Comparison of ENCODE assay signal across 27 mouse cellular contexts in the genomic region with DNA sequence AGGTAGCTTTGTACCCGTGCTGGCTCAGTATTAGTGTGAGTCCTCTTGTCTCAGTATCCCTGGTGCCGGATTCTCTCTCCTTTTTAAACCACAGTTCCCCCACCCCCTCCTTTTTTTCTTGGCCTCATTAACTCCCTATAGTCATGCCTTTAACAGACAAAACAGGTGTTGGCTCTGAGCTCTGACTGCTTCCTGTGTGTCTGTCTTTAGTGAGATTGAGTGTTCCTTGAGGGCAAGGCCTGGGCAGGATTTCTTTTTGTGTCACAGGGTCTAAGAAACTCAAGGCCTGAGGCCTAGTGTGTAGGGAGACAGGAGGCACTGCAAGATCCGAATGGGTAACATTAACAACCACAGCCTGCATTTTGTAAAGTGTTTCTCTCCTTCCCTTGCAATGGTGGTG. TPM values are rescaled to one million over a fixed set of nuclear protein-coding genes. Genes with fewer than 3 reads are reported as not detected.
A peak's percentile ranks its signal among the peaks of the same experiment; 100 is the strongest.
DNase-seq lines count a peak whose midpoint lies in the region; TF ChIP-seq lines count a peak whose summit lies in the region.
"Had no signal": no experiment of that assay in that cellular context is flagged by ENCODE, and none has a peak within 500 bp of the region (broad histone marks: within the 10 kb centered on the region; RNA-seq: fewer than 3 reads in every experiment).

No protein-coding gene starts in this region.

- H3K9me3 ChIP-seq in heart, embryonic 10.5 days = no peaks in the 10 kb centered on the region
- H3K9me3 ChIP-seq: embryonic facial prominence, embryonic 15.5 days; forebrain, embryonic 10.5 days; hindbrain, embryonic 12.5 days had no signal

- intact Hi-C loops in heart, postnatal 36 days (cut with DNase I) = loop anchor here (5.0 kb wide), 1 partner anchor 401 kb away; no protein-coding TSS in a partner anchor

- peak; percentile 23 for DNase-seq in cerebellum, adult 9-10 months
- DNase-seq in cerebellum, adult 18-20 months = no peak
- peak; percentile 11 for DNase-seq in heart, embryonic 10.5 days (ENCODE audit: low spot score)
- no peak for DNase-seq in heart, postnatal 36 days
- DNase-seq in thymus, adult 2 months = peak; percentile 48
- peak; percentile 56 for DNase-seq in thymus, postnatal 25 days
- DNase-seq in frontal cortex, postnatal 14 days (ENCODE audit: low spot score in 2 of 2) = no peak
- DNase-seq in right cerebral cortex, postnatal 36 days (ENCODE audit: low spot score in 2 of 2) = no peak
- DNase-seq: adrenal gland, adult 2 months; adrenal gland, postnatal 25 days; cerebellum, adult 2 months; cerebellum, postnatal 25 days; heart, adult 2 months; heart, postnatal 4 days had no signal

- H3K4me1 ChIP-seq in heart, embryonic 10.5 days = peaks cover 10% of the 10 kb centered on the region; the same call in 1 of the 2 replicates
- H3K4me1 ChIP-seq in thymus, adult 2 months (replicated peaks; ENCODE audit: control insufficient read depth, insufficient read depth, low read length) = peaks cover 62% of the 10 kb centered on the region

- peaks cover 62% of the 10 kb centered on the region for H3K36me3 ChIP-seq in heart, embryonic 10.5 days
- peaks cover 42% of the 10 kb centered on the region for H3K36me3 ChIP-seq in thymus, adult 2 months (ENCODE audit: control insufficient read depth, insufficient read depth, low read length)

- no peak overlapping the region for H3K27ac ChIP-seq in heart, embryonic 10.5 days
- H3K27ac ChIP-seq in thymus, adult 2 months (ENCODE audit: control insufficient read depth, insufficient read depth, low read length) = peak overlapping the region; percentile 94
- H3K27ac ChIP-seq: embryonic facial prominence, embryonic 15.5 days; forebrain, embryonic 10.5 days; heart, adult 2 months; hindbrain, embryonic 12.5 days had no signal

- no peak for TF ChIP-seq POLR2A in thymus, adult 2 months (IDR thresholded peaks at IDR 0.05; ENCODE audit: control insufficient read depth, extremely low read depth, insufficient read depth, low read length, poor library complexity)

- WGBS in heart, embryonic 10.5 days = 72% methylated on average over 3 of the region's 3 CpGs
- 18% methylated on average over 3 of the region's 3 CpGs for WGBS in thymus, adult 2 months

- no peaks in the 10 kb centered on the region for H3K27me3 ChIP-seq in heart, embryonic 10.5 days (ENCODE audit: insufficient read depth, poor library complexity, severe bottlenecking)
- H3K27me3 ChIP-seq in thymus, adult 2 months (ENCODE audit: control insufficient read depth, insufficient read depth, low read length) = no peaks in the 10 kb centered on the region
- H3K27me3 ChIP-seq: embryonic facial prominence, embryonic 15.5 days; hindbrain, embryonic 12.5 days had no signal

- no peak for TF ChIP-seq CTCF in thymus, adult 2 months (IDR thresholded peaks at IDR 0.05; ENCODE audit: borderline replicate concordance, control insufficient read depth, extremely low read depth, insufficient read depth, low read length, poor library complexity)

- no peak overlapping the region for H3K4me3 ChIP-seq in heart, embryonic 10.5 days
- peak overlapping the region; percentile 2; the same call in 1 of the 2 replicates for H3K4me3 ChIP-seq in thymus, adult 2 months (ENCODE audit: control insufficient read depth, insufficient read depth, low read length)
- H3K4me3 ChIP-seq: embryonic facial prominence, embryonic 15.5 days; erythroblast, embryonic 14.5 days; forebrain, embryonic 10.5 days; heart, adult 2 months; hindbrain, embryonic 12.5 days had no signal

RNA-seq across cellular contexts. Expression of a gene that starts 4.1 kb away (rescaled TPM):
- 41.3 and 43.1 TPM in 2 replicates for polyA plus RNA-seq in heart, embryonic 10.5 days (2016; fragmentation: Nextera tagmentation; extraction: Ambion mirVana)
- 10 to 100 TPM; 42.3 to 42.7 TPM for total RNA-seq in heart, postnatal 36 days (2021)
- 235 and 243 TPM in 2 replicates for polyA plus RNA-seq in thymus, adult 2 months (2012; rRNA removed)

RNA-seq across cellular contexts. Expression of a gene that starts 13.6 kb away (rescaled TPM):
- polyA plus RNA-seq in heart, embryonic 10.5 days (2016; fragmentation: Nextera tagmentation; extraction: Ambion mirVana) = 12.2 and 13.3 TPM in 2 replicates
- 10 to 100 TPM; 12.0 to 15.2 TPM for total RNA-seq in heart, postnatal 36 days (2021)
- 12.2 and 12.3 TPM in 2 replicates for polyA plus RNA-seq in thymus, adult 2 months (2012; rRNA removed)

RNA-seq across cellular contexts. Expression of a gene that starts 39.7 kb away (rescaled TPM):
- polyA plus RNA-seq in heart, embryonic 10.5 days (2016; fragmentation: Nextera tagmentation; extraction: Ambion mirVana) = not detected in 2 replicates
- not detected for total RNA-seq in heart, postnatal 36 days (2021)
- polyA plus RNA-seq in thymus, adult 2 months (2012; rRNA removed) = not detected in 2 replicates
- total RNA-seq: adrenal gland, adult 2 months; adrenal gland, postnatal 25 days; ES-E14; gastrocnemius, adult 8-10 months; gastrocnemius, postnatal 4 days; heart, adult 2 months; heart, postnatal 4 days had no signal
- polyA plus RNA-seq: adrenal gland, adult 2 months; C2C12; cerebellum, adult 2 months; erythroblast, embryonic 14.5 days; forebrain, embryonic 10.5 days; forebrain, embryonic 14.5 days; heart, adult 2 months; heart, embryonic 14.5 days; hindbrain, embryonic 12.5 days; hindbrain, embryonic 16.5 days; inflammation-experienced regulatory T-cells, adult 6 months; intestine, postnatal 0 days had no signal

Comparison
In these comparisons a context has a peak if more than half of its experiments do, and no peak if none do; other contexts are left out.
1. DNase-seq: peak in cerebellum, adult 9-10 months (single experiment), heart, embryonic 10.5 days (single experiment), thymus, adult 2 months (single experiment) and thymus, postnatal 25 days (single experiment); none in cerebellum, adult 18-20 months (0 of 2), heart, postnatal 36 days (0 of 2), frontal cortex, postnatal 14 days (0 of 2) and right cerebral cortex, postnatal 36 days (0 of 2).